Comparison of ENCODE assay signal across 26 mouse cellular contexts in the genomic region with DNA sequence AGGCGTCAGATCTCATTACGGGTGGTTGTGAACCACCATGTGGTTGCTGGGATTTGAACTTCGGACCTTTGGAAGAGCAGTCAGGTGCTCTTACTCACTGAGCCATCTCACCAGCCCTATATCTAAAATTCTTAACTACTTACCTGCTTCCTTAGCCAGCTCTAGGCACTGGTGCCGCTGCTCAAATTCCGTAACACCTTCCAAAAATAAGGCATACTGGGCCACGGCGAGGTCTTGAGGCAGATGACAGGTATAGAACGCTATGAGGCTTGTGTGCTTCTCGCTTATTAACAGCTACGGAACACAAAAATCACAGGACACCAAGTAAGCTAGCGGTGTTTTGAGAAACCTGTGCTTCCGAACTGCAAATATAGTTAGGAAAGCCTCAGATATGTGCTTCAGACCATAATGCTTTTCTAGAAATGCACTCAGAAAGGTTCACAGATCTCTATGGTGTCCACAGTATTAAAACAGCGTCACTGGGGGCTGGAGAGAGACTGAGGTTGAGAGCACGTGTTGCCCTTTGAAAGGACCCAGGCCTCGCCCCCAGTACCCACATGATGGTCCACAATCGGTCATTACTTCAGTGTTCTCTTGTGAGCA. TPM values are rescaled to one million over a fixed set of nuclear protein-coding genes. Genes with fewer than 3 reads are reported as not detected.
"Had no signal": no experiment of that assay in that cellular context is flagged by ENCODE, and none has a peak within 500 bp of the region (broad histone marks: within the 10 kb centered on the region; RNA-seq: fewer than 3 reads in every experiment).

No protein-coding gene starts in this region.

- H3K27me3 ChIP-seq: embryonic facial prominence, embryonic 12.5 days; embryonic facial prominence, embryonic 13.5 days; embryonic facial prominence, embryonic 15.5 days; forebrain, embryonic 12.5 days; forebrain, embryonic 13.5 days; forebrain, embryonic 15.5 days had no signal

- H3K4me2 ChIP-seq: embryonic facial prominence, embryonic 12.5 days; embryonic facial prominence, embryonic 13.5 days; embryonic facial prominence, embryonic 15.5 days; forebrain, embryonic 12.5 days; forebrain, embryonic 13.5 days; forebrain, embryonic 15.5 days had no signal

- DNase-seq: cerebellum, adult 8-10 months; cerebellum, adult 9-10 months; cerebellum, adult 9-11 months; cerebellum, postnatal 10 days; cerebellum, postnatal 14 days; cerebellum, postnatal 25 days; cerebellum, postnatal 36 days; embryo, embryonic 11 days; forebrain, postnatal 0 days; gastrocnemius, adult 2 months; gastrocnemius, postnatal 10 days; gastrocnemius, postnatal 14 days; gastrocnemius, postnatal 25 days; gastrocnemius, postnatal 36 days; heart, adult 18-20 months had no signal

- H3K9ac ChIP-seq: embryonic facial prominence, embryonic 12.5 days; embryonic facial prominence, embryonic 13.5 days; embryonic facial prominence, embryonic 15.5 days; forebrain, embryonic 12.5 days; forebrain, embryonic 13.5 days; forebrain, embryonic 15.5 days; forebrain, postnatal 0 days had no signal

- H3K9me3 ChIP-seq: embryonic facial prominence, embryonic 10.5 days; embryonic facial prominence, embryonic 12.5 days; embryonic facial prominence, embryonic 13.5 days; embryonic facial prominence, embryonic 15.5 days; forebrain, embryonic 10.5 days; forebrain, embryonic 12.5 days; forebrain, embryonic 13.5 days; forebrain, embryonic 15.5 days had no signal

- ATAC-seq: forebrain, embryonic 13.5 days; forebrain, embryonic 14.5 days; forebrain, embryonic 15.5 days; forebrain, embryonic 16.5 days; forebrain, postnatal 0 days had no signal

- H3K4me3 ChIP-seq: embryonic facial prominence, embryonic 10.5 days; embryonic facial prominence, embryonic 12.5 days; embryonic facial prominence, embryonic 13.5 days; embryonic facial prominence, embryonic 15.5 days; erythroblast, embryonic 14.5 days; forebrain, embryonic 10.5 days; forebrain, embryonic 12.5 days; forebrain, embryonic 13.5 days; forebrain, embryonic 15.5 days; gastrocnemius, adult 2 months had no signal

- H3K27ac ChIP-seq: embryonic facial prominence, embryonic 10.5 days; embryonic facial prominence, embryonic 12.5 days; embryonic facial prominence, embryonic 13.5 days; embryonic facial prominence, embryonic 15.5 days; forebrain, embryonic 10.5 days; forebrain, embryonic 12.5 days; forebrain, embryonic 13.5 days; forebrain, embryonic 15.5 days; gastrocnemius, adult 2 months had no signal

- H3K4me1 ChIP-seq: embryonic facial prominence, embryonic 10.5 days; embryonic facial prominence, embryonic 12.5 days; embryonic facial prominence, embryonic 13.5 days; embryonic facial prominence, embryonic 15.5 days; forebrain, embryonic 10.5 days; forebrain, embryonic 12.5 days; forebrain, embryonic 13.5 days; forebrain, embryonic 15.5 days had no signal

RNA-seq across cellular contexts. Expression of gene Slc35e3, which starts 17.5 kb away (rescaled TPM):
- polyA plus RNA-seq: erythroblast, embryonic 14.5 days had no signal
